Mouse (Mus musculus) G1E (cell line): ENCODE results near the gene Ssbp3. TPM values are rescaled to one million over a fixed set of nuclear protein-coding genes. Genes with fewer than 3 reads are reported as not detected.

ENCODE experiments used
- ATAC-seq: 2 replicates; pipeline ENCODE4 v1.8.0; 2016; ENCODE audit warnings: mild to moderate bottlenecking; ENCODE audit not compliant: insufficient number of reproducible peaks, poor library complexity, low FRiP score, severe bottlenecking; ENCODE audit errors: extremely low read depth
- DNase-seq: peaks from one replicate; pipeline ENCODE4 v3.0.0; 2012; ENCODE audit warnings: low spot score
- H3K27me3 ChIP-seq: 2 replicates; pipeline ENCODE4 v1.6.1; 2012; ENCODE audit warnings: mild to moderate bottlenecking, low read length, inconsistent platforms; ENCODE audit not compliant: insufficient read depth
- H3K36me3 ChIP-seq: replicated peaks from 2 replicates; pipeline ENCODE3; 2012; ENCODE audit warnings: mild to moderate bottlenecking, inconsistent platforms
- H3K4me1 ChIP-seq: 2 replicates; pipeline ENCODE4 v1.6.1; 2012; ENCODE audit warnings: low read depth, low read length, inconsistent platforms, mixed read lengths; ENCODE audit not compliant: insufficient read depth
- H3K4me3 ChIP-seq: 2 replicates; pipeline ENCODE4 v1.5.1; 2012; ENCODE audit warnings: low read depth, mild to moderate bottlenecking, inconsistent platforms, low read length, moderate library complexity, mixed read lengths
- H3K9me3 ChIP-seq: replicated peaks from 2 replicates; pipeline ENCODE4 v1.6.1; 2012; ENCODE audit warnings: inconsistent platforms
- CTCF ChIP-seq: IDR thresholded peaks from 2 replicates; pipeline ENCODE4 v1.5.1; 2012; ENCODE audit warnings: low read depth, low read length, inconsistent platforms, mixed read lengths
- GATA1 ChIP-seq: IDR thresholded peaks from 2 replicates; pipeline ENCODE4 v1.6.1; 2012; ENCODE audit warnings: borderline replicate concordance, low read length, inconsistent platforms, mixed read lengths
- GATA2 ChIP-seq: IDR thresholded peaks from 2 replicates; pipeline ENCODE4 v1.6.1; 2012; ENCODE audit warnings: low read depth, low read length, inconsistent platforms, borderline replicate concordance
- POLR2AphosphoS5 ChIP-seq: IDR thresholded peaks from 2 replicates; pipeline ENCODE4 v1.6.1; 2012; ENCODE audit warnings: low read depth, low read length, inconsistent platforms; ENCODE audit not compliant: insufficient replicate concordance
- TAL1 ChIP-seq: conservative IDR thresholded peaks from 2 replicates; pipeline ENCODE4 v1.6.1; 2012; ENCODE audit warnings: low read depth, low read length, inconsistent platforms, mixed read lengths
- polyA plus RNA-seq: library from polyadenylated mRNA; stranded (reverse); fragments of >175 nt; gene quantifications from 2 replicates; pipeline ENCODE4 v1.2.3, GENCODE M21; 2012
- total RNA-seq, 2 experiments: library from RNA; stranded (forward) in 1 of 2; stranded (reverse) in 1 of 2; fragments of 200-1000 nt in 1 of 2; fragments of >200 nt in 1 of 2; fragmentation: Nextera tagmentation in 1 of 2; gene quantifications; 2 replicates each; pipeline ENCODE4 v1.2.3; 2014 to 2017

Ssbp3 gene
- total and polyA plus RNA-seq, 3 experiments, result 46.6 to 685 (median 232) TPM

GRCm38 (mm10) chr4:106927034-106927433 is 16.5 kb downstream of the Ssbp3 start:
- no peak for ATAC-seq
- Histone ChIP-seq H3K9me3 (no peaks in the 10 kb centered on the region), H3K27me3 (no peaks in the 10 kb centered on the region), H3K4me3 (no peak overlapping the region), H3K36me3 (peaks cover 99% of the 10 kb centered on the region), H3K4me1 (peaks cover 90% of the 10 kb centered on the region)
- TF ChIP-seq CTCF (no peak), GATA1 (no peak), TAL1 (no peak), POLR2AphosphoS5 (no peak), GATA2 (no peak)
- DNase-seq, result no peak

- Histone ChIP-seq H3K9me3 (no peaks in the 10 kb centered on the region), H3K4me3 (no peak overlapping the region), H3K36me3 (peaks cover 99% of the 10 kb centered on the region), H3K27me3 (no peaks in the 10 kb centered on the region), H3K4me1 (peaks cover 90% of the 10 kb centered on the region)
- DNase-seq (no peak), ATAC-seq (no peak)
- TF ChIP-seq GATA1 (no peak), POLR2AphosphoS5 (no peak), CTCF (no peak), GATA2 (no peak), TAL1 (no peak)
These were observed 18.5 kb downstream of the Ssbp3 start for GRCm38 (mm10) chr4:106928961-106929360.

GRCm38 (mm10) chr4:106932583-106932982 is 22.1 kb downstream of the Ssbp3 start:
- Histone ChIP-seq H3K4me3 (peak overlapping the region; percentile 50; the same call in 1 of the 2 replicates), H3K9me3 (no peaks in the 10 kb centered on the region), H3K36me3 (peaks cover 93% of the 10 kb centered on the region), H3K27me3 (no peaks in the 10 kb centered on the region), H3K4me1 (peaks cover 95% of the 10 kb centered on the region)
- DNase-seq (no peak), ATAC-seq (no peak)
- TF ChIP-seq TAL1 (no peak), GATA1 (no peak), GATA2 (no peak), POLR2AphosphoS5 (no peak), CTCF (no peak)

- peaks cover 95% of the 10 kb centered on the region for H3K4me1 ChIP-seq
- peak; percentile 64 for ATAC-seq
- peak overlapping the region; percentile 41; the same call in 1 of the 2 replicates for H3K4me3 ChIP-seq
- no peaks in the 10 kb centered on the region for H3K9me3 ChIP-seq
- peak; percentile 49 for DNase-seq
- no peak for TF ChIP-seq GATA2
- TF ChIP-seq TAL1, result peak; percentile 47; the same call in 1 of the 2 replicates
- TF ChIP-seq GATA1, result no peak
- no peaks in the 10 kb centered on the region for H3K27me3 ChIP-seq
- peaks cover 93% of the 10 kb centered on the region for H3K36me3 ChIP-seq
These were observed 23.4 kb downstream of the Ssbp3 start for GRCm38 (mm10) chr4:106933813-106934482.

GRCm38 (mm10) chr4:106934931-106935582 is 24.6 kb downstream of the Ssbp3 start:
- DNase-seq, result no peak
- ATAC-seq, result peak; percentile 55
- Histone ChIP-seq H3K4me3 (peak overlapping the region; percentile 65; the same call in 1 of the 2 replicates), H3K27me3 (no peaks in the 10 kb centered on the region), H3K36me3 (peaks cover 94% of the 10 kb centered on the region), H3K4me1 (peaks cover 98% of the 10 kb centered on the region), H3K9me3 (no peaks in the 10 kb centered on the region)
- no peak for TF ChIP-seq GATA1
- TF ChIP-seq TAL1, result peak; percentile 12; the same call in 1 of the 2 replicates
- TF ChIP-seq CTCF, result no peak
- TF ChIP-seq POLR2AphosphoS5, result no peak
- no peak for TF ChIP-seq GATA2

GRCm38 (mm10) chr4:106935583-106935935 is 25.1 kb downstream of the Ssbp3 start:
- ATAC-seq, result no peak
- Histone ChIP-seq H3K4me1 (peaks cover 98% of the 10 kb centered on the region), H3K4me3 (peak overlapping the region; percentile 65; the same call in 1 of the 2 replicates), H3K27me3 (no peaks in the 10 kb centered on the region), H3K9me3 (no peaks in the 10 kb centered on the region), H3K36me3 (peaks cover 93% of the 10 kb centered on the region)
- TF ChIP-seq CTCF (no peak), GATA1 (no peak)
- no peak for DNase-seq

GRCm38 (mm10) chr4:106936041-106936440 is 25.5 kb downstream of the Ssbp3 start:
- ATAC-seq (no peak), DNase-seq (no peak)

More at GRCm38 (mm10) chr4:106936041-106936440, 25.5 kb downstream of the Ssbp3 start:
- TF ChIP-seq TAL1 (no peak), POLR2AphosphoS5 (no peak), GATA1 (no peak), CTCF (no peak), GATA2 (no peak)
- Histone ChIP-seq H3K27me3 (no peaks in the 10 kb centered on the region), H3K4me3 (peak overlapping the region; percentile 65; the same call in 1 of the 2 replicates), H3K9me3 (no peaks in the 10 kb centered on the region), H3K36me3 (peaks cover 93% of the 10 kb centered on the region), H3K4me1 (peaks cover 98% of the 10 kb centered on the region)
